Mouse (Mus musculus) retina, postnatal 1 day (tissue): ENCODE data around the gene Anln.
"Not testable (repeated sequence)": the region's sequence is repeated elsewhere in the genome, so short reads cannot be mapped to it uniquely, and the experiment has no call there.

ENCODE experiments used
- DNase-seq: peaks from one replicate; pipeline ENCODE4 v3.0.0-alpha.2; 2012

Gene Anln

DNA sequence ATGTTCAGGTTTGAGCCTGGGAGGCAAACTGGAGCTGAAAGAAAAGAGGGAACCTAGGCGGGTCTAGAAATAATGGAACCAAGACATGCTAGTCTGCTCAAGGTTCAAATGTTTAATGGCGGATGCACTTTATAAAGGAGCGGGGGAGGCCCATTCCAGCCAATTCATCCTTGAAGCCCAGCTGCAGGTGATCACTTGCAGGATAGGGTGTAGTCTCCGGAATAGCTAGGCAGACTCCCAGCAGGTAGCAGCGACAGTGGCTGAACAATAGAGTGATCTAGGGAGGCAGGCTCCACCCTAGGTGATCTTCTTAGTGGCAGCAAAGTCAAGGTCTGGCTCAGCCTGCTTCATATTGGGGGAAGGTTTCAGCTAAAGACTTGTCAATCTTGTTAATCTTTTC lies 72.9 kb downstream of the Anln start:
- DNase-seq, result not testable (repeated sequence)

DNA sequence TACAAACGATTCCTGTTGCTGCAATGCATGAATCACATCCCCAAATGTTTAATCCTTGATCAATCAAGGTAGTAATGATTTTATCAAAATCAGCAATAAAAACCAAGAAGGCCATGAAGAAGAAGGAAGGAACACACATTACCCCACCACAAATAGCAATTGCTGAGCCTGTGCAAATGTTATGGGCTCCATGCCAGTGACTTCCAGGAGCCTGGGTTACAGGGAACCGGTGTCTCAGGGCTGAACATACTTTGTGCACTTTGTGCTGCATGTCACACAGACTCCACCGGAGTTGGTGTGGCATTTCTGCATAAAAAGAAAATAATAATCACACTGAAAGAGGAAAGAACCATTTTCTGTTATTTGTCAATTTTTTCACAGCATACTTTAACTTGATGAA lies 74.9 kb downstream of the Anln start:
- DNase-seq, result no peak

DNA sequence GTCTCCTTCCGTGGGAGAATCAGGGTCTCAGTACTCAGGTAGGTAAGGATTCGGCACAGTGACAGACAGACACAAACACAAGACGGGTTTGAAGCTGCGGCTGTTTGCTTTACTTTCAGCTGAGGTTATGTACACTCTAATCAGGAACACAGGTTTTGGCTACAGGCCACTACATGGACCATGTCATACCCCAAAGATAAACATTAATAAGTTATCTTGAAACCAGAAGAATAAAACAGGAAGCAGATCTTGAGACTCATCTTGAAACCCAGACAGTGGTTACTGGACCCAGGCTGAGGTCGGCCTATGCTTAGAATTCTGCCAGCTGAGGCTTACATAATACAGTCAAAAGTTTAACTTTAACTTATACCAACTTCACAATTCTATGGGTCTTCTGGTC lies 75.8 kb downstream of the Anln start:
- DNase-seq, result no peak

DNA sequence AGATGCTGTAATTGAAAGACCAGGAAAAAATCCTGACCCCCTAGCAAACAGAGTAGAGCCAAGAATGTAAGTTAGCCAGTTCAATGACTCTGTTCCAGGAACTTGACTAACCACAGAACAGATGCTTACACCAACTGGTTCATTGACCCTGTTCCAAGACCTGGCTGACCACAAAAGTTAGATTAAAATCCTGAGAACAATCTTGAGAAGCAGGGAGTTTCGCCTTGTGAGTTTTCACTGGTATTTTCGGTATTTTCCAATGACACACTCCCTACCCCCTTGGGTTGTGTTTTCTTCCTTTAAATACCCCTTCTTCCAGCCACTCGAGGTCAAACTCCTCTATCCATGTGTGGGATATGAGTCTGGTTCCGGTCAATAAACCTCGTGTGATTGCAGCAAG lies 79.3 kb downstream of the Anln start:
- no peak for DNase-seq

DNA sequence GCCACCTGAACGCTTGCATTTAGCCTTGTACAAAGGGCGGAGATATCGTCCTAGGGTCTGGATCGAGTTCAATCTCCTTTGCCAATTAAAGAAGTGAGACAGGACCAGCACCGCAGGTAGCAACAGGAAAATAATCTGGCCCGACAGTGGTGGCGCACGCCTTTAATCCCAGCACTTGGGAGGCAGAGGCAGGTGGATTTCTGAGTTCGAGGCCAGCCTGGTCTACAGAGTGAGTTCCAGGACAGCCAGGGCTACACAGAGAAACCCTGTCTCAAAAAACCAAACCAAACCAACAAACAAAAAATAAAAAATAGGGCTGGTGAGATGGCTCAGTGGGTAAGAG lies 81.1 kb downstream of the Anln start:
- not testable (repeated sequence) for DNase-seq

DNA sequence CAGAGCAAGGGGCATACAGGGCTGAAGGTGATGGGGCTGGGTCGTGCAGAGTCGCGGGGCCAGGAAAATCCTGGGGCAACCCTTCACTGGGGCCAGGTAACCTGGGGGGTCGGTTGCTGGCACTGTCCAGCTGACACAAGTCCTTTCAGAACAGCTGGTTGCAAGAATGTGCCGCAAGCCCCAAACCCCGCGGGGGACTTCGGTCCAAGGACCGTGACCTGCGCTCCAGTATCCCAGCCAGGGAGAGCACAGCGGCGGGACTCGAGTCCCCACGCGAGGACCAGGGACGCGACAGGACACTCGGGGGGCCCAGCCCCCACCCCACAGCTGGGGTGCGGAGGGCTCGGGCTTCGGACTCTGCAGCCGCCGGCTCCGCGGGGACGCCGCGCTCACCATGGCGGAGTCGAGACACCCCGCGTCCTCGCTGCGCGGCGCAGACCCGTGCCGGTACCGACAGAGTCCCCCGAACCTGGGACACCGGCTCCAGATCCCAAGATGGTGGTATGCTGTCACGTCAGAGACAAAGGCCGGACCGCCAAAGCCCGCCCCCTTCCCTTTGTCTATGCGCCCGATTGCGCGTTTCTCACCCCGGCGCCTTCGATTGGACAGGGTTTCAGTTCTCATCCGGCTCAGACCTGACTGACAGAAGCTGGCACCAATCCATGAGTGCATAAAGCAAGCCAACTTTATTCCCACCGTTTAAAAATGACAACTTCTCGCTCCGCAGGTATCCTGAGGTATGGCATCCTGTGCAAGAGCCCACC lies 81.7 kb downstream of the Anln start, which contains the start of gene Zfp810:
Zfp810 (minus strand) TSS at position 493 of the 764 bp plus-strand sequence.
- peak; percentile 98 for DNase-seq

DNA sequence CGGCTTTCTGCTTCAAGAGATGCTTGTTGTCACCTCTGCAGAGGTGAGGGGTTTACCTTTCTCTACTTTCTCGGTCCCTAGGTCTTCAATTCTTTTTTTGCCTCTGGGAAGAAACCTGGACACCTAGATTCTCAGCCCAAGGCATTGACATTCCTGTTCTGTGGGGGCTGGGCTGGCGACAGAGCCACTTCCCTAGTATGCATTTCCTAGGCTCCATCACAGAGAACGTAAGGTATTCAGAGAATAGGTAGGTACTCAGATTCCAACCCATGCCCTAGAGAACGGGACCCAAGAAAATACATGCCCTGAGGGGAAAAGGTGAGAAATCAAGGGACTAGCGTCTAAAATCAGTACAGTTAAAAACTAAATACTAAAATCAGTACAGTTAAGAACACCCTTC lies 82.3 kb downstream of the Anln start:
- DNase-seq, result peak; percentile 30

DNA sequence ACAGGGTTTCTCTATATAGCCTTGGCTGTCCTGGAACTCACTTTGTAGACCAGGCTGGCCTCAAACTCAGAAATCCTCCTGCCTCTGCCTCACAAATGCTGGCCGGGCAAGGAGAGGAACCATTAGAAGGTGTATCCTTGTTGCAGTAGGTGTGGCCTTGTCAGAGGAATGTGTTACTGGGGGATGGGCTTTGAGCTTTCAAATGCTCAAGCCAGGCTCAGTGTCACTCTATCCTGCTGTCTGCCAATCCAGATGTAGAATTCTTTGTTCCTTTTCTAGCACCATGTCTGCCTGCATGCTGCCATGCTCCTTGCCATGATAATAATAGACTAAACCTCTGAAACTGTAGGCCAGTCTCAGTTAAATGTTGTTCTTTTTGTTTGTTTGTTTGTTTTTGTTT lies 86.8 kb downstream of the Anln start:
- no peak for DNase-seq
